Mouse (Mus musculus) hindbrain, postnatal 0 days (tissue): Measurements from ENCODE around the gene Lrriq4. TPM values are rescaled to one million over a fixed set of nuclear protein-coding genes. Genes with fewer than 3 reads are reported as not detected.

ENCODE experiments used
- ATAC-seq: fragments of 200-750 bp; cut with Nextera tagmentation; 2 replicates; pipeline ENCODE4 v1.8.0; 2017; ENCODE audit warnings: mild to moderate bottlenecking, moderate TSS enrichment, moderate library complexity
- DNase-seq: peaks from one replicate; pipeline ENCODE4 v3.0.0-alpha.2; 2015; ENCODE audit warnings: low spot score
- H3K27ac ChIP-seq: fragments of 300-500 bp; sonication (generic); 2 replicates; pipeline ENCODE4 v1.5.1; 2014; ENCODE audit warnings: mild to moderate bottlenecking
- H3K27me3 ChIP-seq: fragments of 300-500 bp; sonication (generic); 2 replicates; pipeline ENCODE4 v1.6.1; 2014; ENCODE audit warnings: low read length, mixed read lengths; ENCODE audit not compliant: insufficient read depth
- H3K36me3 ChIP-seq: fragments of 300-500 bp; sonication (generic); 2 replicates; pipeline ENCODE4 v1.6.1; 2014; ENCODE audit warnings: low read length, mixed read lengths; ENCODE audit not compliant: insufficient read depth
- H3K4me1 ChIP-seq: fragments of 300-500 bp; sonication (generic); 2 replicates; pipeline ENCODE4 v1.6.1; 2014; ENCODE audit warnings: antibody characterized with exemption, low read length, mixed read lengths; ENCODE audit not compliant: insufficient read depth
- H3K4me2 ChIP-seq: fragments of 300-500 bp; sonication (generic); 2 replicates; pipeline ENCODE4 v1.6.1; 2014; ENCODE audit warnings: low read depth, mild to moderate bottlenecking, low read length, moderate library complexity, mixed read lengths
- H3K4me3 ChIP-seq: fragments of 300-500 bp; sonication (generic); 2 replicates; pipeline ENCODE4 v1.5.1; 2014; ENCODE audit warnings: low read length
- H3K9ac ChIP-seq: fragments of 300-500 bp; sonication (generic); replicated peaks from 2 replicates; pipeline ENCODE4 v1.6.1; 2014; ENCODE audit warnings: mild to moderate bottlenecking, low read length, moderate library complexity, mixed read lengths
- H3K9me3 ChIP-seq: fragments of 300-500 bp; sonication (generic); 2 replicates; pipeline ENCODE4 v1.6.1; 2016; ENCODE audit warnings: low read length, mixed read lengths
- CTCF ChIP-seq: IDR thresholded peaks from 2 replicates; pipeline ENCODE4 v1.5.1; 2016; ENCODE audit warnings: antibody characterized with exemption, control low read depth, low read depth
- WGBS: fragments of 180-500 bp; shearing (Covaris S2); extraction: QIAGEN DNeasy Blood & Tissue Kit; methylation state at CpG from one replicate; pipeline ENCODE4 v1.1.7; 2014; 5-methylcytosine and 5-hydroxymethylcytosine counted together
- polyA plus RNA-seq: library from polyadenylated mRNA; unstranded; fragments of >200 nt; fragmentation: Nextera tagmentation; extraction: Ambion mirVana; gene quantifications from 2 replicates; pipeline ENCODE4 v1.2.1, GENCODE M21; 2015
- total RNA-seq: library from RNA; depleted of rRNA; stranded (reverse); fragments of >200 nt; gene quantifications from 2 replicates; pipeline ENCODE4 v1.2.3, GENCODE M21; 2014

Lrriq4 gene
- total and polyA plus RNA-seq, 2 experiments from 2014 or later = 0.37 TPM; not detected in 1

GRCm38 (mm10) chr3:30655937-30656336, 11.6 kb downstream of the Lrriq4 start:
- no peak for TF ChIP-seq CTCF
- no peak overlapping the region for H3K4me2 ChIP-seq
- H3K4me3 ChIP-seq = no peak overlapping the region
- ATAC-seq (no peak), DNase-seq (no peak)
- no peaks in the 10 kb centered on the region for H3K4me1 ChIP-seq
- no peak overlapping the region for H3K9ac ChIP-seq
- no peak overlapping the region for H3K27ac ChIP-seq
- WGBS = 91% methylated on average over 5 of the region's 5 CpGs
- no peaks in the 10 kb centered on the region for H3K9me3 ChIP-seq
- no peaks in the 10 kb centered on the region for H3K27me3 ChIP-seq
- no peaks in the 10 kb centered on the region for H3K36me3 ChIP-seq

GRCm38 (mm10) chr3:30658486-30658885, 14.2 kb downstream of the Lrriq4 start:
- H3K4me1 ChIP-seq = no peaks in the 10 kb centered on the region
- H3K4me2 ChIP-seq = no peak overlapping the region
- no peak overlapping the region for H3K27ac ChIP-seq
- ATAC-seq (no peak), DNase-seq (no peak)
- TF ChIP-seq CTCF = no peak
- no peaks in the 10 kb centered on the region for H3K9me3 ChIP-seq
- no peaks in the 10 kb centered on the region for H3K27me3 ChIP-seq
- H3K36me3 ChIP-seq = no peaks in the 10 kb centered on the region
- H3K9ac ChIP-seq = no peak overlapping the region
- WGBS = 89% methylated on average over 9 of the region's 9 CpGs
- no peak overlapping the region for H3K4me3 ChIP-seq

GRCm38 (mm10) chr3:30683190-30683589, 38.9 kb downstream of the Lrriq4 start:
- Histone ChIP-seq H3K36me3 (no peaks in the 10 kb centered on the region), H3K4me1 (no peaks in the 10 kb centered on the region), H3K4me2 (no peak overlapping the region), H3K27me3 (no peaks in the 10 kb centered on the region), H3K27ac (no peak overlapping the region), H3K4me3 (no peak overlapping the region), H3K9me3 (no peaks in the 10 kb centered on the region), H3K9ac (no peak overlapping the region)
- DNase-seq (no peak), ATAC-seq (no peak)
- 84% methylated on average over 6 of the region's 6 CpGs for WGBS
- no peak for TF ChIP-seq CTCF

GRCm38 (mm10) chr3:30687216-30687615, 42.9 kb downstream of the Lrriq4 start:
- no peak for DNase-seq
- TF ChIP-seq CTCF = no peak
- no peaks in the 10 kb centered on the region for H3K36me3 ChIP-seq

GRCm38 (mm10) chr3:30690976-30691375, 46.7 kb downstream of the Lrriq4 start:
- no peaks in the 10 kb centered on the region for H3K9me3 ChIP-seq
- no peak overlapping the region for H3K27ac ChIP-seq
- no peaks in the 10 kb centered on the region for H3K27me3 ChIP-seq
- no peak overlapping the region for H3K4me3 ChIP-seq
- no peak overlapping the region for H3K9ac ChIP-seq
- TF ChIP-seq CTCF = no peak
- no peaks in the 10 kb centered on the region for H3K36me3 ChIP-seq
- WGBS = 68% methylated on average over 7 of the region's 7 CpGs
- DNase-seq (no peak), ATAC-seq (no peak)
- H3K4me2 ChIP-seq = no peak overlapping the region
- H3K4me1 ChIP-seq = no peaks in the 10 kb centered on the region

More at GRCm38 (mm10) chr3:30687216-30687615, 42.9 kb downstream of the Lrriq4 start:
- H3K4me2 ChIP-seq = no peak overlapping the region
- no peaks in the 10 kb centered on the region for H3K9me3 ChIP-seq
- ATAC-seq = no peak
- no peaks in the 10 kb centered on the region for H3K4me1 ChIP-seq
- H3K27me3 ChIP-seq = no peaks in the 10 kb centered on the region
- H3K27ac ChIP-seq = no peak overlapping the region
- H3K4me3 ChIP-seq = no peak overlapping the region
- 77% methylated on average over 3 of the region's 3 CpGs for WGBS
- H3K9ac ChIP-seq = no peak overlapping the region

- Histone ChIP-seq H3K4me2 (no peak overlapping the region), H3K27ac (no peak overlapping the region), H3K9ac (no peak overlapping the region), H3K27me3 (no peaks in the 10 kb centered on the region), H3K4me1 (no peaks in the 10 kb centered on the region), H3K36me3 (no peaks in the 10 kb centered on the region), H3K4me3 (no peak overlapping the region), H3K9me3 (no peaks in the 10 kb centered on the region)
- WGBS = 93% methylated on average over 2 of the region's 2 CpGs
- DNase-seq (no peak), ATAC-seq (no peak)
- no peak for TF ChIP-seq CTCF
Measured at GRCm38 (mm10) chr3:30695661-30696060, 51.4 kb downstream of the Lrriq4 start.

GRCm38 (mm10) chr3:30696346-30696745, 52.0 kb downstream of the Lrriq4 start:
- H3K9ac ChIP-seq = no peak overlapping the region
- no peak overlapping the region for H3K27ac ChIP-seq
- H3K36me3 ChIP-seq = no peaks in the 10 kb centered on the region
- H3K4me2 ChIP-seq = no peak overlapping the region
- peak; percentile 85 for TF ChIP-seq CTCF
- ATAC-seq (peak; percentile 56; the same call in 1 of the 2 replicates), DNase-seq (peak; percentile 71)
- H3K27me3 ChIP-seq = no peaks in the 10 kb centered on the region
- H3K4me3 ChIP-seq = no peak overlapping the region
- WGBS = 24% methylated on average over 2 of the region's 2 CpGs
- no peaks in the 10 kb centered on the region for H3K9me3 ChIP-seq
- H3K4me1 ChIP-seq = no peaks in the 10 kb centered on the region
